Mouse (Mus musculus) thymus, postnatal 10 days (tissue): ENCODE data around the gene Rgs3.

Experiments used
- DNase-seq, 2 experiments: peaks; one replicate each; pipeline ENCODE4 v3.0.0; 2021; ENCODE audit warnings: low spot score in 2 of 2

Gene Rgs3

DNA sequence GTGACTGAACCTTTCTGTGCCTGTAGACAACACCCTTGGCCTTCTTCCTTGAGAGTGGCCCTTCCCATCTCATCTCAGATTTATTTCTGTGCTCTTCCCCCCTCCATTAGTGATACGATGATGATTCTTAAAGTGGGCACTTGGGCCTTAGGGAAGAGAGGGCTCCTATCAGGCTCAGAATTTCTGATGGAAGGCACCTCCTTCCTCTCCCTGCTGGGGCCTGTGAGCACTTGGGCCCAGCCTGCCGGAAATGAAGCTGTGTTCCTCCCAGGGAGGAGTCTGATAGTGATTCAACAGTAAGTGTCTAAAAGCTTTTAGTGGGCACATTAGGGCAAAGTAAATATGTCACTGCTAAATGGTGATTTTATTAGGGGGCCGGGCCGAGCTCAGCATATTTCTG lies 67.7 kb downstream of the Rgs3 start:
- no peak for DNase-seq

DNA sequence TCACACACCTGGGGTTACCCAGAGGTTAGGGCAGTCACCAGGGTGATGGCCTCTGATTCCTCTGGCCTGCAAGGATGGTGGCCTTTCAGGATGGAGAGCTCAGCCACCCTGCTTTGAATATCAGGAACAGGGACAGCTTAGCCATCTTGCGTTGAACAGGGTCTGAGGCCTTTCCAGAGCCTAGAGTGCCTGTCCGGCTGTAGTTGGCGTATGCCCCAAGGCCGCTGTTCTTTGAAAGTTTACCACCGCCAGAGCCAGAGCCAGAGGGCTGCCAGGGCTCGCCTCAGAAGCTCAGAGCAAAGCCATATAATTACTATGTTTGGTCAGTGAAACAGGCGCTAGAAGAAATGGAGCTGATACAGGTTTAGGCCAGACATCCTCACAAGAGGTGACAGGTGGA lies 68.9 kb downstream of the Rgs3 start:
- no peak for DNase-seq

DNA sequence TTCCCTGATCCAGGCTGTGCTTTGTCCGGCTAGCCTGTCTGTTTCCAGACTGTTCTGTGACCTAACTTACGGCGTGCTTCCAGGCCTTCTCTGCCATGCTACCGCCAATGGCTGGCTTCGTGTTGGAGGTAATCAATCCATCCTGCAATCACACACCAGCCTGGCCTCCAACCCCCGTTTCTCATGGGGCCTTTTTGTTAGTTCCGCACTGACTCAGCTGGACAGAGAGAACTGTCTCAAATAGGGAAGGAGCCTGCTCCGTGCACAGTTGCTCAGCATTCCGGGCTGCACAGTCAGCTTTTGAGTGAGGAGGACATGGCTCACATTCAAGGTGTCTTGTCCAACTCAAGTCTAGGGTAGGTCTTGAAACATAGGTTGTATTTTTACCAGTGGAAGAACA lies 69.8 kb downstream of the Rgs3 start:
- no peak for DNase-seq

DNA sequence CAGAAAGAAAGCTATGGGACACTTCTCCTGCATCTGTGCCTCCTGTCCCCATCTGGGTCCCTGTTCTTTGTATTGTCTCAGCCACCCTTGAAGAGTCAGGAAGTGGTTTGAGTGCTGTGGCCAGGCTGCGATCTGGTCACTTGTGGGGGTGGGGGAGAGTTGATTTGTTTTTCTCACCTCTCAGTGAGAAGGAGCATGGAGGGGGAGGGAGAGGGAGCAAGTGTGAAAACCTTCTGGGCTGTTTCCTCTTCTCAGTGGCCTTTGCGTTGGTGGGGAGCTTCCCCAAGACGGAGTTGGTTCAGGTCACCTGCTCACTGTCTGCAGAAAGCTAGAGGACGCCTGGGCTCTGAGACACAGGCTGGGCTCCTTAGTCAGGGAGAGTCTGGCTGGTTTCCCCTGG lies 70.3 kb downstream of the Rgs3 start:
- no peak for DNase-seq

DNA sequence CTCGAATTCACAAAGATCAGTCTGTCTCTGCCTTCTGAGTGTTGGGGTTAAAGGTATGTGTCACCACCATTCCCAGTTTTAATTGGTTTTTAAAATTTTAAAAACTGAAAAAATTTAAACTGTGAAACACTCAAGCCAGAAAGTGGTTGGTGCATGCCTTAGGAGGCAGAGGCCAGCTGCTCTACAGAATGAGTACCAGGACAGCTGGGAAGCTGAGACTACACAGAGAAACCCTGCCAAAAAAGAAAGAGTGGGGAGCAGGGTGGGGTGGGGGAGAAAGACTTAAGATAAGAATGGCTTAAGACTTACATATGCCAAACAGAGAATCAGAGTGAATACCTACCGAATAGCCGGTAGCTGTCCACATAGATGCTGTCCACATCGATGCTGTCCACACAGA lies 73.6 kb downstream of the Rgs3 start:
- no peak for DNase-seq

GRCm38 (mm10) chr4:62634054-62634591 lies 74.5 kb downstream of the Rgs3 start:
- peak; percentile 28 to 38 for DNase-seq

DNA sequence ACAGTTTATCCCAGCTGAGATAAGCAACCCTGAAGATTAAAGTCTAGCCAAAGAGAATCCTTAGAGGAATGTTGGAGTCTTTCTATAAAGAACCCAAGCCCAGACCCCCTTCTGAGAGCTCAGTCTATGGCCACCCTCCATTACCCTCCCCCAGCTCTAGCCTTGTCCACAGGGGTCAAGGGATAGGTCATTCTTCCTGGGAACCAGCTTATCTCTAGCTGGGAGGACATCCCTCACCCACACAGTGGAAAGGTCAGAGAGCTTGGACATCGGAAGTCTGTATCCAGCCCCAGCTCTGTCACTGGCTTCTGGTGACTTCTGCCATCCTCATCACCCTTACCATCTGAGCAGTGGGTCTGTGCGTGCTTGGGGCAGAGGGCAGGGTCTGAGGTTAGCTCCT lies 75.2 kb downstream of the Rgs3 start:
- DNase-seq: no peak

- no peak for DNase-seq
Measured at GRCm38 (mm10) chr4:62636047-62636446, 76.4 kb downstream of the Rgs3 start.

DNA sequence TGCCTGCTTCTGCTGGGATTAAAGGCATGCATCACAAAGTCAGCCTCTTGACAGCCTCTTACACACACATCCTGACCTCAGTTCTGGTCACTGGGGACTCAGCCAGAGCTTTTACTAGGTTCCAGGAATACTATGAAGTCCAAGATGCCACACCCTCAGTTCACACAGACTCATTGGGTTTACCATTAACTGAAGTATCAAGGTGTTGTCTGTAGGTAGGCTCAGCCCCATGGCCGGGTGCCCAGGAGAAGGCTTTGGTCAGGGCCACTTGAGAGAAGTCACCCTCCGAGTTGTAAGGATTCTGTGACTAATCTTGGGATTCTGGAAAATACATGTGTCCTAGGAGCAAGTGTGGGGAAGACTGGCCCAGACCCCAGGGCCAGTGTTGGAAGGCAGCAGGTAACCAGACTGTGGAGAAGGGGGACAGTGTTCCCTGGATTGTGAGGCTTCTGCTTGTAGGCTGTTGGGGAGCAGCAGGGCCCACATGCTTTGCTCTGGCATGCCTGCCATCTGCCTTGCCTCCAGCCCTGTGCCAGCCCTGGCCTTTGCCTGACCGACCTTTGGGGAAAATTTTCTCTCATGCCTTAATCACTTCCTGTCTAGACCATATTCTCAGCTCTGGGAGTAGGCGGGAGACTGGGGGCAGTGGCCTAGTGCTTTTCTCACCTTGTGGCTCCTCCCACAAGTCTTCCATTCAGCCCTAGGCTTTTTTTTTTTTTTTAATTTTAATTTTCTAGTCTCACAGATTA lies 78.4 kb downstream of the Rgs3 start:
- no peak for DNase-seq

DNA sequence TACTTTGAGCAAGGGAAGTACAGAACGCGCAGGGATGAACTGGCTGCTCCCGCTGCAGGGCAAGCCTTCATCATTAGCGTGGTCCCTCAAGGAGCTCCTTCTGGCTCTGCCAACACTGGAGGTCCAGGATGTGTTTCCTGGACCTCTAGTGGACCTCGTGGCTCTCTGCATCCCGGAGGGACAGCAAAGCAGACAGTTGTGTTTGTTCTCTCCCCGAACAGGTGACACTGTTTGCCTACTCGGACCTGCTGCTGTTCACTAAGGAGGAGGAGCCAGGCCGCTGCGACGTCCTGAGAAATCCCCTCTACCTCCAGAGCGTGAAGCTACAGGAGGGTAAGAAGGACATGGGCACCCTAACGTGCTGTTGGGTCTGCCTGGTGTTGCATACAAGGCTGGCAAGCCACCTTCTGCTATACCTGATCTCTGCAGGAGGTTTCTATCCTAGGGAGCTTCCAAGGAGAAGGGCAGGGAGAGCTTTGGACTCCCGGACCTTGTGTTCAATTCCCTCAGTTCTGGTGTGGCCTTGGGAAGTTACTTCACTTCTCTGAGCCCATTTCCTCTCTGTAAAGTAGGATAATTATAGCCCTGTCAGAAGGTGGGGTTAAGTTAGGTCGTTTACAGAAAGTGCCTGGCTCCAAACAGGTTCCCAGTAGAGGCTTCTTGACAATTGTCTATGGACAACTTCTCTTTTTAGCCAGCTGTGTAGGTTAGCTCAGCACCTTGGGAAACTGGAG lies 81.0 kb downstream of the Rgs3 start:
- DNase-seq: no peak

- DNase-seq: no peak
Measured at GRCm38 (mm10) chr4:62641230-62641589, 81.6 kb downstream of the Rgs3 start.

- DNase-seq: no peak
Measured at GRCm38 (mm10) chr4:62641656-62642055, 82.0 kb downstream of the Rgs3 start.

DNA sequence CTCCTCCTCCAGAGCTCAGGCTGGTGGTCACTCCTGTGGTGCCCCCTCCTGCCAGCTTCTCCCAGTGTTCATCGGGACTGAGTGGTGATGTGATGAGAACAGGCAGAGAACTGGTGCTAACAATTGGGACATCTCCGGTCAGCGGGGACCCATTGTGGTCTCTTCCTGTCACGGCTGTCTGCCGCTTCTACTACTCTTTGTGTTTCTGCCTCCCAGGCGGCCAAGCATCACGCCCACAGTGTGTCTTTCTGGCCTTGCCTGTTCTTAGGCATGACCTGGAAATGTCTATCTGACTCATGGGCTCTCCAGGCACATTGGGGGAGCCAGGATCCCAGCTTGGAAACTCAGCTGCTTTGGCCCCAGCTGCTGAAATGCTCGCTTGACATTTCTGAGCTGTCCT lies 83.8 kb downstream of the Rgs3 start:
- no peak for DNase-seq

DNA sequence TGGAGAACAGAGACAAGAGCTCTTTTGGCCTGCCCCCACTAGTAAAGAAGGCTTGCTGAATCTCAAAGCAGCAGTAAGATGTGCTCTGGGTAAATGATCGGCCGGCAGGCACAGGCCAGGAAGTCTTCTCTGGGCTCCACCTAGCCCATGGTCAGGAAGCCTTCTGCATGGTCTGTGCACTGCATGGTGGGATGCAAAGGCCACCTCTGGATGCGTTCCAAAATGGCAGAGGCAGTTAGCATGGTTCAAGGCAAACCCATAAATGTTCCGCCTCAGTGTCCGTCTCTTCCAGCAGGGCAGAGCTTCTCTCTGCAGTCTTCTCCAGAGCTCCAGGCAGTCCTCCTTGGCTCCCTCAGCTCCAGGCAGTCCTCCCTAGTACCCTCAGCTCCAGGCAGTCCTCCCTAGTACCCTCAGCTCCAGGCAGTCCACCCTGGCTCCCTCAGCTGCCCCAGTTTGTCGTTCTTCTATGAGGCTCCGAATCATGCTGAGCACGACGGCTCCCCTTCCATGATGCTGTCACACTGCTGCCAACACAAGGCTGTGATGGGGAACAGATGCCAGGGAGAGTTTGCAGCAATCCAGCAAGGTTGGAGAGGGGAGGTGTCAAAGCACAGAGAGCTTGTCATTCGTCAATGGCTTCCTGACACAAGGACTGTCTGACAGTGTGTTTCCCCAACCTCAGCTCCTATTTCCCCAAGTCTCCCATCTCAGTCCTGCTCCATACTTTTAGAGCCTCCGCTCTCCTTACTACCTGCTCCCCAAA lies 84.6 kb downstream of the Rgs3 start:
- no peak for DNase-seq

DNA sequence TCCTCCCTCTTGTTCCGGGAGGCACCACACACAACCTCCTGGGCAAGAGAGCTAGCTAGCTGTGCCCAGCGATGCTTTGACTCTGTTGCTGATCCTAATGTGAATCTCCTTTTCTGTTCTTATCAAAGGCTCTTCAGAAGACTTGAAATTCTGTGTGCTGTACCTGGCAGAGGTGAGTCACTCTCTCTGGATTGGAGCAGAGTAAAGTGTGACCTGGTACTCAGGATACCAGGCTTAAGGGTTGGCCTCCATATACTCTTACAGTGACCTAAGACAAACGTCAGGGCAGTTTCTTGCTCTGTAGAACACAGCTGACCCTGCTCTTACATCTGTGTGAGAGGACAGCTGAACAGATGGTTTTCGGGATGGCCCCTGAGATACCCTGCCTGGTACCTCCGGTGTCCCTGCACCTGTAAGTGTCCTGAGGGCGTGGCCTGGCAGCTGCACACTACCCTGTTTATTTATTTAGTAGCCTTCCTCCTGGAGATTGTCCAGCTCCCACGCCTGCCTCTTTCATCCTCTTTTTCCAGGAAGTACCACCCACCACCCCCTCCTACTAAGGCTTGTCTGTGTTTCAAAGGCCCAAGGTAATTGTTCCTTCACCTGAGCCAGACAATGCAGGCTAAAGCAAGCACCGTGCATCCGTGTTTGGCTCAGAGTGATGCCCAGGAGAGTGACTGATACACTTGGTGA lies 87.1 kb downstream of the Rgs3 start:
- no peak for DNase-seq

DNA sequence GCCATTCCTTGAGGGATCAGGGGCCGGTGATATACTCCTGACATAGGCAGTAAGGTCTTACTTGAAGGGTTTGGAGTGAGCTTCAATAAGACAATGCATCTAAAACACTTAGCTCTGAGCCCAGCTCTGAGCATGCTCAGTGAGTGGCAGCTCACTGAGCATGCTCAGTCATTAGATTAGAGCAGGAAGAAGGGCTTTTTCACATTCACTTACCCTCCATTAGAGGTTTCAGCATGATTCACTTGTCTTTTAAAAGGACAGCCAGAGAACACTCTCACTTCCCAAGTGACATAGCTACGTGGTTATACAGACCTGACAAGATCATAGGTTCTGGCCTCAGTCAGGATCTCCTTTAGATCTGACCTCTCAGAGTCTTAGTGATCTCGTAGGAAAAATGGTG lies 89.2 kb downstream of the Rgs3 start:
- DNase-seq: no peak

GRCm38 (mm10) chr4:62649536-62650230 lies 90.0 kb downstream of the Rgs3 start:
- no peak for DNase-seq

GRCm38 (mm10) chr4:62651179-62651760 lies 91.6 kb downstream of the Rgs3 start:
- no peak for DNase-seq

- no peak for DNase-seq
Measured at GRCm38 (mm10) chr4:62652215-62652614, 92.6 kb downstream of the Rgs3 start.

GRCm38 (mm10) chr4:62652921-62653757 lies 93.5 kb downstream of the Rgs3 start:
- DNase-seq: no peak
